Mouse (Mus musculus): ENCODE measurements around the gene Fam173a.

Gene Fam173a

GRCm38 (mm10) chr17:25792615-25793014 lies at the start of gene Fam173a:
Gene Fam173a (minus strand): TSS chr17:25792901.
- peak; percentile 88 for DNase-seq (ENCODE audit: low read depth)

GRCm38 (mm10) chr17:25841117-25841880 lies 48.6 kb upstream of the Fam173a start, which contains the start of gene Gm20683:
Gene Gm20683 (minus strand): TSS chr17:25841763.
- no peak for DNase-seq (ENCODE audit: low read depth)

GRCm38 (mm10) chr17:25840519-25840918 lies 47.8 kb upstream of the Fam173a start:
- DNase-seq (ENCODE audit: low read depth): no peak

GRCm38 (mm10) chr17:25839455-25840235 lies 46.9 kb upstream of the Fam173a start:
- no peak for DNase-seq (ENCODE audit: low read depth)

GRCm38 (mm10) chr17:25838904-25839303 lies 46.2 kb upstream of the Fam173a start:
- DNase-seq (ENCODE audit: low read depth): no peak

GRCm38 (mm10) chr17:25837533-25837932 lies 44.8 kb upstream of the Fam173a start:
- DNase-seq (ENCODE audit: low read depth): peak; percentile 44

- DNase-seq (ENCODE audit: low read depth): peak; percentile 60
Observed at GRCm38 (mm10) chr17:25837076-25837410, 44.3 kb upstream of the Fam173a start, which contains the start of gene Rhbdl1. Gene Rhbdl1 (minus strand): TSS chr17:25837295.

- no peak for DNase-seq (ENCODE audit: low read depth)
Observed at GRCm38 (mm10) chr17:25836397-25837075, 43.8 kb upstream of the Fam173a start.

GRCm38 (mm10) chr17:25835816-25836215 lies 43.1 kb upstream of the Fam173a start:
- no peak for DNase-seq (ENCODE audit: low read depth)

- DNase-seq (ENCODE audit: low read depth): no peak
Observed at GRCm38 (mm10) chr17:25835301-25835700, 42.6 kb upstream of the Fam173a start.

GRCm38 (mm10) chr17:25834595-25835222 lies 42.0 kb upstream of the Fam173a start:
- no peak for DNase-seq (ENCODE audit: low read depth)

GRCm38 (mm10) chr17:25833961-25834594 lies 41.4 kb upstream of the Fam173a start:
- no peak for DNase-seq (ENCODE audit: low read depth)

GRCm38 (mm10) chr17:25833291-25833663 lies 40.6 kb upstream of the Fam173a start, which contains the start of gene Stub1:
Gene Stub1 (minus strand): TSS chr17:25833404.
- DNase-seq (ENCODE audit: low read depth): no peak

- DNase-seq (ENCODE audit: low read depth): peak; percentile 99
Observed at GRCm38 (mm10) chr17:25832436-25833290, 40.0 kb upstream of the Fam173a start.

- DNase-seq (ENCODE audit: low read depth): no peak
Observed at GRCm38 (mm10) chr17:25831451-25832281, 39.0 kb upstream of the Fam173a start.

GRCm38 (mm10) chr17:25830806-25831431 lies 38.2 kb upstream of the Fam173a start:
- DNase-seq (ENCODE audit: low read depth): no peak

GRCm38 (mm10) chr17:25830200-25830753 lies 37.6 kb upstream of the Fam173a start:
- no peak for DNase-seq (ENCODE audit: low read depth)

- DNase-seq (ENCODE audit: low read depth): no peak
Observed at GRCm38 (mm10) chr17:25829558-25830017, 36.9 kb upstream of the Fam173a start.
